Mouse (Mus musculus) brown adipose tissue, adult 24 weeks (tissue): ENCODE results near the gene E2f4. TPM values are rescaled to one million over a fixed set of nuclear protein-coding genes. Genes with fewer than 3 reads are reported as not detected.

Experiments
- H3K27ac ChIP-seq: fragments of 200-500 bp; replicated peaks from 2 replicates; pipeline ENCODE4 v1.5.1; 2012; ENCODE audit warnings: low read depth, mild to moderate bottlenecking, low read length
- H3K4me1 ChIP-seq: fragments of 200-500 bp; 2 replicates; pipeline ENCODE4 v1.6.1; 2012; ENCODE audit warnings: low read length, mixed read lengths; ENCODE audit not compliant: control insufficient read depth, insufficient read depth, insufficient read length
- H3K4me3 ChIP-seq: fragments of 200-500 bp; 2 replicates; pipeline ENCODE4 v1.5.1; 2012; ENCODE audit warnings: low read depth, mild to moderate bottlenecking, low read length, moderate library complexity; ENCODE audit not compliant: insufficient read depth
- polyA plus RNA-seq: library from polyadenylated mRNA; stranded (reverse); fragments of >200 nt; gene quantifications from 2 replicates; pipeline ENCODE4 v1.2.4, GENCODE M21; 2012; ENCODE audit not compliant: missing spikeins, insufficient read depth, insufficient read length

Gene E2f4
- polyA plus RNA-seq, 1 experiment = 22.5 TPM

DNA sequence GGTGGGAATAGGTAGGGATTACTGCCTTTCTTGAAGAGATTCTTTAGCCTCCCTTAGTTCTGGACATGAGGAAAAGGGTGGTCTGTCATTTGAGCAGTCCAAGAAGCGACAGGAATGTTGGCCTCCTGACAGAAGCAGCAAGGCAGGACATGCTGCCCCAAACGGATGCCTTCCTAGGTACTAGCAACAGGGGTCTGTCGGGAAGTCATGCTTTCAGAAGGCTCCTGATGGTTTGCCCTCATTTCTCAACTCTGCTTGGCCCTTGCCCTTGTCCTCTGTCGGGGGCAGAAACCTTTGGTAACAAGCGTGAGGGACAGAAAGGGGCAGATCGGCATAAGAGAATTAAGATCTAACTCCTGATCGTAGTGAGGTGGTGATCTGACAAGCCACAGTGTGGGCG is 12.7 kb downstream of the E2f4 start:
- Histone ChIP-seq H3K4me1 (peaks cover 3% of the 10 kb centered on the region; the same call in 1 of the 2 replicates), H3K4me3 (no peak overlapping the region)

DNA sequence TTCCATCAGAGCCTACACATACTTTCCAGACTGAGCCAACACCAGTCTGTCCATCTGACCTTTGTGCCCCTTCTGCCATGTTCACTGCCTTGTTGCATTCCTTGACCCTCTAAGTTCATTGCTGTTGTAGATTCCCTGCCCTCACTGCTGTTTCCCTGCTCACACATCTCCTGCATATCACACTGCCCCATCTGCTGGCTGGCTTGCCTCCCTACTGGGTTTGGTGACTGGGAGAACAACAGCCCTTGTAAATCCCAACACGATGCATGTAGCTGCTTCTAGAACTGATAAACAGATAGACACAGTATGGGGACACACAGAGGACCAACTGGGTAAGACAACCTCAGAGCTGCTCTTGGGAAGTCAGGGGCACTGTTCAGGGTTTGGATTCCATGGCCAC is 14.3 kb downstream of the E2f4 start:
- Histone ChIP-seq H3K4me3 (no peak overlapping the region), H3K27ac (no peak overlapping the region), H3K4me1 (no peaks in the 10 kb centered on the region)

More for the DNA sequence above, 12.7 kb downstream of the E2f4 start:
- H3K27ac ChIP-seq = no peak overlapping the region

DNA sequence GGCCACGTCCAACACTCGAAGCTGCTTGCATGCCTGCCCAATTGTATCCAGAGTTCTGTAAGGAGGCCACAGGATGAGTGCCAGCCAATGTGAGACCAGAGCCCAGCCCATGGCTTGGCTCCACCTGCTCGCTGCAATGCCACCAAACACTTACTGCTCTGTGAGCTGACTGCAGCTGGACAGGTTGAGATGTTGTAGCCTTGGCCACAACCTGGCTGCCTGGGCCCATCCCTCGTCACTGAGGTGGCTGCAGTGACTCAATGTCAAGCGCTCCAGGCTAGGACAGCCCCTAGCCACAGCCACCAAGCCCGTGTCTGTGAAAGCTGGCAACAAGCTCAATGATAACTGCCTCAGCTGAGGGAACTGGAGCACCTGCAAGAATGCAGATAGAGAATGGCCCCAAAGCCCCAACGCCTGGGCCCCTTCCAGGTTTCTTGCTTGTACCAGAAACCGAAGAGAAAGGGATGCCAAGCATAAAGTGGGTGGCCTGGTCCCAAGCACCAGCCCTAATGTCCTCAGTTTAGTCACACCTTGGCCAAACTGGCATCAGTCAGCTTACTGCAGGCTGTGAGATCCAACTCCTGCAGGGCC is 15.5 kb downstream of the E2f4 start:
- Histone ChIP-seq H3K27ac (no peak overlapping the region), H3K4me1 (no peaks in the 10 kb centered on the region), H3K4me3 (no peak overlapping the region)

DNA sequence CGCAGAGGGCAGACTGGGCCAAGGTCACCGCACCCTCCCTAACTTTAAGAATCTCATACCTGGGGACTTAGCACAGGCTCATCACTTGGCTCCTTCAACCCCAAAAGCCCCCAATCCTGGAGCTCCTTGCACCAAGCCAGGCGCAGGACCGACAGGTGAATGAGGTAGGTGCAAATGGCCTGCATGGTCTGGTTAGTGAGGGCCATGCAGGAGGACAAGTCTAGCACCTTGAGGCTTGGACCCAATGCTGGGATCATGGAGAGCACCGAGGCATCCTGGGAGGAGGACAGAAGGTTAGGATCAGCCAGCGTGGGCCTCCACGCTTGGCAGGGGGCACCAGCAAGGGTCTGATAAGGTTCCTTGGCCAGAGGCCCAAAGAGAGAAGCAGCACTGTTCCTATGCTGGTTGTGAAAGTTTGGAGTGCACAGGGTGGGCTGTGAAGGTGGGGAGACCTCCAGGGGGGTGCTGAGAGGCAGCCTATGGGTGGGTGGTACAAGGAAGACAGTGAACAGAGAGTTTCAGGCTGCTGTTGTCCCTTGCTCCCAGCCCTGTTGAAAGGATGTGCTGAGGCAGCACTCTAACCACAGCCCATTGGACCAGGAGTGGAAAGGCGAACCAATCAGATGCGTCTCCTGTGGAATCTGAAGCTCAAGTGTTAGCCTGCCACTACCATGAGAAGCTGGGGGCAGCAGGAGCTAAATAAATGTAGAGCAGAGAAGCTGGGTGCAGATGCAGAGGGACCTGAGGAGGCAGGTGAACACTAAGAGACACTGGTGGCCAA is 16.3 kb downstream of the E2f4 start:
- Histone ChIP-seq H3K4me3 (no peak overlapping the region), H3K27ac (no peak overlapping the region), H3K4me1 (no peaks in the 10 kb centered on the region)

DNA sequence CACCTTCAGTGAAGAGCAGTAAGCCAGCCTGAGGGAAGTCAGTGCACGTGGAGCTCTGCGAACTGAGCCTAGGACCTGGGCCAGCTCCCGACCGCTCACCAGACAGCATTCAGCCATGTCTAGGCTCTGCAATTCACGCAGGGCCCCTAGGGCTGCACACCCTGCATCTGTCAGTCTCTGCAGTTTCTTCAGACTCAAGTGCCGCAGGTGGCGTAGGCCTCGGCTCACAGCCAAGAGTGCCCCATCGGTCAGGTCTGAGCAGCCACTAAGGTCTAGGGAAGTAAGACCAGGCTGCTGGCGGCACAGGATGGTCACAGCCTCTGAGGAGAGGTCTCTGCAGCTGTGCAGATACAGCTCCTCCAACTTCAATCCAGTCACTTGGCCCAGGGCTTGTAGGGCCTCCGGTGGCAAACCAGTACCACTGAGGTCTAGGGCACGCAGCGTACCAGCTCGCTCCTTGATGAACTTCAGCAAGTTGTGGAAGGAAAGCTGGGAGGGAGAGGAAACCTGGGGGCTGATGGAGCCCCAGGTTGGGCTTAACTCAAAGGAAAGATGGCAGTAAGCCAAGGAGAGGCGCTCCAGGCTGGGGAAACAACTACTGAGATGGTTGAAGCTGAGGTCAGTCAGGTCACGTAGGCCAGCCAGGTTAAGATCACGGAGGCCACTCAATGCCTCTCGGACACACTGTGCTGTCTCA is 17.8 kb downstream of the E2f4 start:
- Histone ChIP-seq H3K4me3 (no peak overlapping the region), H3K27ac (no peak overlapping the region), H3K4me1 (no peaks in the 10 kb centered on the region)

DNA sequence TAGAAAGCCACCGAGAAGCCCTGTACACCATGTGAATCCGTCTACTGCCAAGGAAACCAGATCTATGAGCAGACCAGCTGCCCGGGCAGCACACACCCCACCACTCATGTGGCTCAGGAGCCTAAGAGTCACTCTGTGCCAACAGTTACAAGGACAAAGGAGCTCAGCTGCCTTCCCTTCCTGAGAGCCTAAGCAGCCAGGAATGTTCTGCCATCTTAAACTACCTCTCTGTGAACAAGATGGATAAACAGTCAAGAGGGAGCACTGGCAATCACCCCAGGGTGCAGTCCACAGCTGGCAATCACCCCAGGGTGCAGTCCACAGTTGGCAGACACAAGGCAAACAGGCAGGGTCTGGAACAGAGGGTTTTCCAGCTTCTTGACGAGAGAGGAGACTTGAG is 20.5 kb downstream of the E2f4 start:
- Histone ChIP-seq H3K27ac (no peak overlapping the region), H3K4me1 (no peaks in the 10 kb centered on the region), H3K4me3 (no peak overlapping the region)

DNA sequence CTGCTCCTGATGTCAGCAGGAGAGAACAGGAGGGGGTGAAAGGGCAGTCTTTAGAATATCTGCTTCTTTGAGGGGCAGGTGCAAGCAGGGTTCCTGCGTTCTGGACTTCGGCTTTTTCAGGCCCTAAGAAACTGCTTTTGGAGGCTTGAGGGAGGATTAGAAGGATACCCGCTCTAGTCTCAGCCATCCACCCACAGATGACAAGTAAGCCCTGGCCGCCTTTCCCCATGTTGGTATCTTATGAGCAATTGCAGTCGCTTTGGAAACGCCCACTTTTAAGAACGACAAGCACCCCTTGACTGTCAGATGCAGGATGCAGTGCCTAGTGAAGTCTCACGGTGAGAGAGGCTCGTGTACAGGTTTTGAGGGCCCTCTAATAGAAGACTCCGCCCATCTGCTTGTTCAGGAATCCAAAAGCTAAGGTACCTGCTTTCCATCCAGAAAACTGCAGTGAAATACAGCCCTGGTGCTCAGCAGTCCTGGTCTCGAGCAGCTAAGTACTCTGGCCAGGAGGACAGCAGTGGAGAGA is 21.3 kb downstream of the E2f4 start:
- Histone ChIP-seq H3K4me1 (no peaks in the 10 kb centered on the region), H3K4me3 (no peak overlapping the region), H3K27ac (no peak overlapping the region)

DNA sequence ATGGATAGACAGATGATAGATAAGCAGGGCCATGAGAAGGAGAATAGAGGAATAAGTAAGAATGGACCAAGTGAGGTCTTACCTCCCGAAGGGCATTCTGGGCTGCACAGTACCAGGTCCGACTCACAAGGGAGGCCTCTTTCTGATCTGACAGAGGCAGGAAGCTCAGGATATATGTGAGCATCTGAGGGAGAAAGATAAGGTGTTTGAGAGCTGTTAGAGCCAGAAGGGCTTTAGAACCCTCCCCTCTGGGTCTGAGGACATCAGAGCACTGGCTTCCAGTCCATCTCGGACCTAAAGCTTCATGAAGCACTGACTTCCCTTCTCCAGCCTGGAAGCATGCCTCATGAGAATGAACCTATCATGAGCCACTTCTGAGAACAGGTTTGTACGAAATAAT is 25.7 kb downstream of the E2f4 start:
- no peak overlapping the region for H3K27ac ChIP-seq
- H3K4me1 ChIP-seq = peaks cover 7% of the 10 kb centered on the region; the same call in 1 of the 2 replicates
- no peak overlapping the region for H3K4me3 ChIP-seq

DNA sequence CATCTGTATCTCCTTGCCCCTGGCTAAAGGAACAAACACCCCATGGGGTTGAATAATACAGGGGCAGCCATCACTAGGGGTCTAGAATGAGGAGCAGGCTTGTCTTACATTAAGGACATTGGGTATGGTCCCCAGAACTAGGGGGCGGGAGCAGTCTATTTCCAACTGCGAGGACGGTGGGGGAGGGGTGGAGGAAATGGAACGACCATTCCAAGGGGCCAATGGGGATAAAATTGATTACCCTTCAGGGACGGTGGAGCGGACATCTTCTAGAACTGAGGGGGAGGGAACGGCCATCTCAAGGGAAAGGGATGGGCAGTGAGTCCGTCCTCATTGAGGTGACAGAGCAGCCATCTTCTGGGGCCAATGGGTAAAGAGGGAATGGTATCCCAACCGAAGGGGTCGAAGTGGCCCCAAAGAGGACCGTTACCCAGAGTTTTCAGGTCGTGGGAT is 28.2 kb downstream of the E2f4 start:
- H3K4me1 ChIP-seq = peaks cover 7% of the 10 kb centered on the region; the same call in 1 of the 2 replicates
- H3K27ac ChIP-seq = peak overlapping the region; percentile 74
- H3K4me3 ChIP-seq = peak overlapping the region; percentile 77

DNA sequence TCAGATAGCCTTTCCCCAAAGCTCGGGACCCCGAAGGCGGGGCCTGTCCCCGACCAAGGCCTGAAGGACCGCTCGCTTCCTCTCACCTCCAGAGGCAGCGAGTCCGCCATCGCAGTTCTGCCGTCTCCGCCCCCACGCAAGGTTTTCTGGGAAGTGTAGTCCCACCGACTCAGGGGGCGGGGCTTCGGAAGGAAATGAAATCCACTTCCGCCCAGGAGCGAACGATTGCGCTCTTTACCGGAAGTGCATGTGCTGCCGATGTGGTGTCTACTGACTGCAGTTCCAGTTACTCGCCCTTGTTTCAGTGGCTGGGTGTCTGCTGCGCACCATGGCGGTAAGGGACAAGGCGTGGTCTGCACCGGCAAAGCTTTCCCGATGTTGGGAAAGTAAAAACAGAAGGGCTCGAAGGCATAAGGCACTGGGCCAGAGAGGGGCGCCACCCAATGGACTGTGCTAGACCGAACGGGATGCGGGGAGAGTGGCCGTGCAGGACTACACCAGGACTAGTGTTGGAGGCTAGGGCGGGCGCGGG is 28.7 kb downstream of the E2f4 start, which contains the start of the genes Lrrc29 and Tmem208:
Lrrc29 (minus strand) TSS at position 138 of the 532 bp plus-strand sequence.
Tmem208 (plus strand) TSS at position 214 of the 532 bp plus-strand sequence.
- Histone ChIP-seq H3K4me3 (peak within 1 kb of the TSS; percentile 77), H3K4me1 (peaks cover 7% of the 10 kb centered on the region; the same call in 1 of the 2 replicates), H3K27ac (peak within 1 kb of the TSS; percentile 75)

DNA sequence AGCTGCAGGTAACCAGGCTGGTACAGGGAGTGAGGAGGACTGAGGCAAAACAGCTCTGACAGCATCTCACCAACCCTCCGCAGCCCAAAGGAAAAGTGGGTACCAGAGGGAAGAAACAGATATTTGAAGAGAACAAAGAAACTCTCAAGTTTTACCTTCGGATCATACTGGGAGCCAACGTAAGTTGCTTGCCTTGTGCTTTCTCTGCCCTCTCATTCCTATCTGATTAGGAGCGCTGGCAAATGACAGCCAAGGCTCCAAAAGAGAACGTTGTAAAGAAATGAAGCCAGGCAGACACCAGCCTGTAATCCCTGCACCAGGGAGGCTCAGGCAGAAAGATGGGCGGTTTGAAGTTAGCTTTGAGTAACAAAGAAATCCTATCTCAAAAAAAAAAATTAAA is 29.5 kb downstream of the E2f4 start:
- no peak overlapping the region for H3K27ac ChIP-seq
- H3K4me1 ChIP-seq = peaks cover 7% of the 10 kb centered on the region; the same call in 1 of the 2 replicates
- peak overlapping the region; percentile 76 for H3K4me3 ChIP-seq

DNA sequence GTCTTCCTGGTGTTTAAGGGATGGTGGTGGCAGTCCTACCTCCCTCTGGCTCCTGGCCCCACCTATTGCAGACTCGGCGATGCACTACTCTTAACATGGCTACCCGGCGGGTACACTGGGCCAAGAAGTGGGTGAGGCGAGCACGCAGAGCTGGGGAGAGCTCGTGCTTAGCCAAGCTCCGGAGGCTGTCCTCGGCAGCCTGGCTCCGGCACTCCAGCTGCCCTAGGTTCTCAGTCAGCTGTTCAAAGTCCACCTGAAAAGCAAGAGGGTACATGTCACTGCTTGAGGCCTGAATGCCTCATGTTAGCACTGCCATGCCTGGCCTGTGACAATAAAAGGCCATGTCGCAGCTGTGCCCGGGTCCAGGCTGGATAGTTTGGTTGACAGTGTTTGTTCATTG is 32.9 kb downstream of the E2f4 start:
- Histone ChIP-seq H3K4me3 (no peak overlapping the region), H3K27ac (no peak overlapping the region), H3K4me1 (peaks cover 6% of the 10 kb centered on the region; the same call in 1 of the 2 replicates)

DNA sequence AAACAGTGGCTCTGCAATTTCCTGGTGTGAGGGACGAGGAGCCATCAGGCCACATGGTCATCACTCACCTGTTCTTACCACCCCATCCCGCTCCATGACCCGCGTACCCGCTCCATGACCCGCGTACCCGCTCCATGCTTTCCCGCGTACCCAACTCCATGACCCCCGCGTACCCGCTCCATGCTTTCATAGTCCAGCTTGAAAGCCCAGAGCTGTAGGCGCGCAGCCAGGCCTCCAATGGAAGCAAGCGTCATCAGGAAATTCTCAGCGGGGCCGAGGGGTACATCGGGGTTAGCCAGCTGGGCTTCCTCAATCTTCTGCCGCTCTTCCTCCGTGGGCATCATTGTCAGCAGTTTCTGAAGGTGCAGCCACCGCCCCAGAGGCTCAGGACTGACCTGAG is 34.0 kb downstream of the E2f4 start:
- 0 out of 2 replicates have a peak, but pooled peaks cover 3% of the 10 kb centered on the region for H3K4me1 ChIP-seq
- H3K27ac ChIP-seq = no peak overlapping the region
- no peak overlapping the region for H3K4me3 ChIP-seq

DNA sequence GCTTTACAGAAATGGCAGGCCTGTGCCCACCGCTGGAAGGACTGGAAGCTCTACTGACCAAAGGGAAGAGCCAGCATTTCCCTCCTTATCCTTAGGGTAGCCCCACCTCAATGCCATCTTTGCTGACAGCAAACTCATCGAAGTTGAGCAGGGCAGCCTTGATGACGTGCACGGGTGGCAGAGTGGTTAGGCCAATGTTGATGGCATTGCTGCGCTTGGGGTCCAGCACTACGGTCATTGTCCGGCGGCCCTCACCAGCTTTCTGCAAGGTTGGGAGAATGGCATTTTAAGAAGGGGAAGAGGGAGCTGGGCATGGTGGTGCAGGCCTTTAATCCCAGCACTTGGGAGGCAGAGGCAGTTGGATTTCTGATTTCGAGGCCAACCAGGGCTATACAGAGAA is 34.5 kb downstream of the E2f4 start:
- Histone ChIP-seq H3K4me3 (no peak overlapping the region), H3K27ac (no peak overlapping the region), H3K4me1 (0 out of 2 replicates have a peak, but pooled peaks cover 3% of the 10 kb centered on the region)

DNA sequence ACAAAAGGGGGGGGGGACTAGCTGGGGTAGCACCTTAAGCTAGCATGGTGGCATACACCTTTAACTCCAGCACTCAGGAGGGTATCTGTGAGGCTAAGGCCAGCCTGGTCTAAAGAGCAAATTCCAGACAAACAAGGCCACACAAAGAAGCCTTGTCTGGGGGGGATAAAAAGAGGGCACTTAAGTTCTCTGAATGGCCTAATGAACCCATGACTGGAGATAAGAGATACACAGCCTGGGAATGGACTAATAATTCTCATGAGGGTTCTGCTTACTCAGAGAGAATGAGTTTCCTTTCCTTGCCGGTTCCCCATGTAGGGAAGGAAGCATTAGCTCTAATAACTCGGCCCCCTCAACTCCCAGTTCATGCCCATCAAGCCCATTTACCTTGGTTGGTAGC is 35.1 kb downstream of the E2f4 start:
- no peak overlapping the region for H3K4me3 ChIP-seq
- 0 out of 2 replicates have a peak, but pooled peaks cover under 1% of the 10 kb centered on the region for H3K4me1 ChIP-seq
- H3K27ac ChIP-seq = no peak overlapping the region
